Mouse (Mus musculus) T-helper 2 cell (primary cell): ENCODE data around the gene Mettl8.

ENCODE experiments used
- in situ Hi-C: fragments of 300-600 bp; cut with MboI, MseI; formaldehyde crosslinking; loops from one replicate; pipeline ENCODE4 v1.15.1; 2025; ENCODE audit warnings: high pct_unique_total_duplicates

Gene Mettl8

GRCm38 (mm10) chr2:70989201-70990191 lies 65.9 kb downstream of the Mettl8 start:
- in situ Hi-C loops = no loop called here

DNA sequence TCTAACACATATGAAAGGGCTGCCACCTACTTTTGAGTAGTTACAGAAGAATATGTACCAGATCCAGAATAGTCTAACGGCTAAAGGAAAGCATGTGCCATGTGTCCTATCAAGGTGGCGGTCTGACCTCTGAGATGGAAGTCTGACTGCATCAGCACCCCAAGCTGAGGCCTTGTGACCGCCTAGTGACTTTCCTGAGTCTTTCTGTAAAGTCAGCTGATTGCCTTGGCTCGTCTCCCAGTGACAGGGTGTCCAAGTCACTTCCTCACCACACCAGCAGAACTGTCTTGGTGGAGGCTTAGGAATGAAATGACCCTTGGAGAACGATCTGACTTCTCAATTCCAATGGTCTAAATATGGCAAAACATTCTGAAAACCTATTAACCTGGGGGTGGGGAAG lies 77.1 kb downstream of the Mettl8 start:
- in situ Hi-C loops = no loop called here

DNA sequence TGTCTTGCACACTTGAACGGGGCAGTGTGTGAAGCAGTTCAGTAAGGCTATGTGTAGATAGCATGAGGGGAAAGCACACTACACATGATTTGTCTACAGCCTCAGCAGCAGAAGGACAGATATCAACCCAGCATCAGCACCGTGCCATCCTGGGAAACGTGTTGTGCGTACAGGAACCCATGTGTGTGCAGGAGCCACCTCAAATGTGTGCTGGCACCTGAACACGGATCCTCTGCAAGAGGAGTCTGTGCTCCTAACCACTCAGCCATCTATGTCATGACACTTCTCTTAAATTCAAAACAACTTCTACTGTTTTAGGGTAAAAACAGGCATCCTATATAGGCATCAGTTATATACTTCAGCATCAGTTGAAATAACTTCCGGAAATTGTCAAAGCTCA lies 80.6 kb downstream of the Mettl8 start:
- in situ Hi-C loops = no loop called here

DNA sequence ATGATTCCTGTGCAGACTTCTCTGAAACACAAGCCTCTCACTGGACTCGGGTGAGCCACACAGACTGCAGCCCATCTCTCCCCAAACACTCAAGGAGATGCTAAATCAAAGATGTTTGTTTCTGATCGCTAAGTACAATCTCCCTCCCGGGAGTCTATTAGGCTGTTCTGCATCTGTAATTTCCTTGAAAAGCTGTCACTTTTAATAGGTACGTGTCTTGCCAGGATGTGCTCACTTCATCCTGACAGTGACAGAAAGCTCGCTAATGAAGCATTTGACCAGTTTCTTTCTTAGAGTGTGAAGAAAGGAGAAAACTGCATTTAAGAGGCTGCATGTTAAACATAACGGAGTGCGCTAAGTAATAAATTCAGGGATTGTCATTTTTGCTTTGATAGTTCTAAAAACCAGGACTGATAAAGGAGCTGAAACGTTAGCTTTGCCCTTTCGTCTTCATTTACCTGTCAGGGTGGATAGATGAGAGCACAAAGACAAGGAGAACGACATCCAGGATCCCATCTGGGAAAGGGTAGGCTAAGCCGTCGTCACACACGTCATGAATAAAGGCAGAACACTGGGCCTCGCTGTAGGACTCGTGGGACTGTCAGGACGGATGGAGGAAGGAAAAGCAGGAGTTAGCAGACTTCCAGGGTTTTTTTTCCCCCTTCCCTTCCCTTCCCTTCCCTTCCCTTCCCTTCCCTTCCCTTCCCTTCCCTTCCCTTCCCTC lies 82.4 kb downstream of the Mettl8 start:
- in situ Hi-C loops = no loop called here

- in situ Hi-C loops = no loop called here
These were observed 85.1 kb downstream of the Mettl8 start for GRCm38 (mm10) chr2:70970158-70970741.

DNA sequence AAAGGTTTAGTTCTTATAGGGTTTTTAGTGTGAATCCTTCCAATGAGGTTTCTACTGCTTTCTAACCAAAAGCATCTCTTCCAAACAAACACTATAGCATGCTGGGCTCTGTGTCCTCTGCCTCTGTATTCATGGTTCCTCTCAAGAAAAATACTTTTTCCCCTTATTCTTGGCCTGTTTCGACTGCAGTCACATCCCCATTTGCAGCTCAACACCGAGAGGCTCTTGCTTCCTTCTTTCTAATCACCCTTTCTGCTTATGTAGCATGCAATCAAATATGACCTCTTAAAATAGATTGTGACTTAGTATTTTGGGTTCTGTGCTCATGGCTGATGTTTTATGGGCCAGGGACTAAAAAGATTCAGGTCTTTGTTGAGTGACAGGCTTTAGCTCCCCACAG lies 87.1 kb downstream of the Mettl8 start:
- in situ Hi-C loops = no loop called here

DNA sequence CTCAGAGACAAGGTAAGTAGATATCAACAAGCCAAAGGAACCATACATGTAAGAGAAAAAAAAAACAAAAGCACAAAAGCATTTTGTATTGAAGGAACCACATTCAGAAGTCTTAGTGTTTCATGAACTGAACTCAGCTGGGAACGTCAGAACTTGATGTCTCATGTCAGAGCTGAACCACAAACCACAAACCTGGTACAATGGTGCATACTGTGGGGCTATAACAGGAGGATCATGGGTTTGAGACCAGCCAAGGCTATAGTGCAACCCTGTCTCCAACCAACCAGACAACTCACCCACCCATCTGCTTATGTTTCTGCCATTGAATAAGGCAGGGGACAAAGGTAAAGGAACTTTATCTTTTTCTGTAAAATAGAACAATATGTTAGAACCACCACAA lies 88.2 kb downstream of the Mettl8 start:
- in situ Hi-C loops = no loop called here

- in situ Hi-C loops = no loop called here
These were observed 90.6 kb downstream of the Mettl8 start for GRCm38 (mm10) chr2:70964809-70965208.

GRCm38 (mm10) chr2:70962921-70963320 lies 92.5 kb downstream of the Mettl8 start:
- in situ Hi-C loops = no loop called here

DNA sequence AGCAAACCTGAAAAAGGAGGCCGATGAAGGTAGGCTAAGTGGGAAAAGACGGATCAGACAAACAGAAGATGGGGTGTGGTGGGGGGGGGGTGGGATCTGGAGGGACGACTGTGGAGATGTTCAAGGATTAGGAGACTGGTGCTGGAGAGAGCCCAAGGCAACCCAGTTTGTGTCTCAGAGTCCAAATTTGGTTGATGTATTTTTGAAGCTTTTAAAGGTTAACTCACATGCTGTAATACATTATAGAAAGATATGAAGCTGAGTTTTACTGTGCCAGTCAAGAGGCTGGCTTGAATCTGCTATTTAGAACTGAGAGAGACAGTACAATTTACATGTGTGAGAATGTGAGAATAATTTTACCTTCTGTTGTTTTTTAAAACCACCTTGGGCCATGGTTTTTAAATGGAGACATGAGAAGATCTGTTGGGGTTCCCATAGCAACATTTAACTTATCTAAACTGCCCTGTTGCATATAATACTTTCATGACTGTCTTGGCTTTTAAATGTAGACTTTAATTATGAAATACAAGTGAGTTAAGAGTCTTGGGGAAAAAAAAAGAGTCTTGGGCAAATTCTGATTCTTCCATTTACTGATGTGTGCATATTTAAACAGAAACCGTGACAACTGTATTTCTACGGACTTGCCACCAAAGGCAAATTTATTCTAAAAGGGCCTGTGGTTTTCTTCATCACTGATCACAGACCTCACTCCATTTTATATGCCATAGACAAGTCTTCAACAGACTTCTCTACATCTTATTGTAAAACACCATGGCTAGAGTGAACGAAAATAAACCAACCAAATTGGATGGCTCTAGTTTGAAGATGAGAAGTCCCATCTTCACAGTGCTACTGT lies 94.1 kb downstream of the Mettl8 start:
- in situ Hi-C loops = no loop called here

DNA sequence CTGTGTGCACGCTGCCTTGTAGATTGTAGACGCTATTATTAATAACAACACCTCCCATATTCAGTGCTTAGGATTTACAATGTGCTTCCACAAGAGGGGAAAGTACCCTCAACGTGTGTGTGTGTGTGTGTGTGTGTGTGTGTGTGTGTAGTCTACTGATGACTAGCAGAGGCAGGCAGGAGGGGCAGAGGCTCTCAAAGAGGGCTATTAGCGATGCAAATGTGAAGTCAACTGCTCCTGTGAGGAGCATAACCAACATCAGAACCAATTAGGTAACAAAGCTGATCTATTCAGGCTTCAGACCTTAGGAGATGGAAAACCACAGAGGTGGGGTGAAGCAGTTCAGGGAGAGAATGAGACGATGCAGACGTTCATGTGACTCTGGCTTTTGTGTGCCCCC lies 95.3 kb downstream of the Mettl8 start:
- in situ Hi-C loops = no loop called here

DNA sequence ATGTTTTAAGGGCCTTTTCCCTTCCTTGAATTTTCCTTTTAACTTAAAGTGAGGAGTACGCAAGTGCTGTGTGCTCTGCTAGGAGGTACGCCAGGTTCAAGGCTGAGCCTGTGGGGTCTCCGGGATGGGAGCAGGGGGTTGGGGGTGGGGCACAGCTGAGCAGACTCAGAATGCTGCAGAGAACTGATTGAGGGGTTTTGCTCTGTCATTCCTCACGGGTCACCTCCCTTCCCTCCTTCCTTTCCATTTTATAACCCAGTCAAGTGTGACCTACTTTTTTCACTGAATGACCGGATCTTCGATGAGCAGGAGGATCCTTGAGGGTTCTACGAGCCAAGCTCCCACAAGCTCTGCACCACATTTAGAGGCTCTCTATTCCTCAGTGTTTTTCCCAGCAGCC lies 96.0 kb downstream of the Mettl8 start:
- in situ Hi-C loops = no loop called here

- in situ Hi-C loops = no loop called here
These were observed 96.8 kb downstream of the Mettl8 start for GRCm38 (mm10) chr2:70958536-70958935.

GRCm38 (mm10) chr2:70953616-70954015 lies 101.8 kb downstream of the Mettl8 start:
- in situ Hi-C loops = no loop called here

DNA sequence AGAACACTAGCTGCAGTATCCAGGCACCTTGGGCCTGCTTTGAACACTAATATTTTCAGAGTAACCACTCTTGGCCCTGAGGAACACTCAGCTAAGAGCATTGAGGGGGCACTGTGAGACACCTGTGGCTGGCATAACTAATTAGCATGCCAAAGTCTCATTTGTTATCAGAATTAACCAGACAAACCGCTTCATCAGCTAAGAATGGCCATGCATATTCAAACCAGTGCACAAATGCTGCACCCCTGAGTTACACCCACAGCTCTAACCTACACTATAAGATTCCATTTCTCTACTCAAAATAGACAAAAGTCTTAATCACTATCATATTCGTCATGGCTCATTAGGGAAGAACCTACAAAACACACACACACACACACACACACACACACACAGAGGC lies 103.4 kb downstream of the Mettl8 start:
- in situ Hi-C loops = no loop called here

DNA sequence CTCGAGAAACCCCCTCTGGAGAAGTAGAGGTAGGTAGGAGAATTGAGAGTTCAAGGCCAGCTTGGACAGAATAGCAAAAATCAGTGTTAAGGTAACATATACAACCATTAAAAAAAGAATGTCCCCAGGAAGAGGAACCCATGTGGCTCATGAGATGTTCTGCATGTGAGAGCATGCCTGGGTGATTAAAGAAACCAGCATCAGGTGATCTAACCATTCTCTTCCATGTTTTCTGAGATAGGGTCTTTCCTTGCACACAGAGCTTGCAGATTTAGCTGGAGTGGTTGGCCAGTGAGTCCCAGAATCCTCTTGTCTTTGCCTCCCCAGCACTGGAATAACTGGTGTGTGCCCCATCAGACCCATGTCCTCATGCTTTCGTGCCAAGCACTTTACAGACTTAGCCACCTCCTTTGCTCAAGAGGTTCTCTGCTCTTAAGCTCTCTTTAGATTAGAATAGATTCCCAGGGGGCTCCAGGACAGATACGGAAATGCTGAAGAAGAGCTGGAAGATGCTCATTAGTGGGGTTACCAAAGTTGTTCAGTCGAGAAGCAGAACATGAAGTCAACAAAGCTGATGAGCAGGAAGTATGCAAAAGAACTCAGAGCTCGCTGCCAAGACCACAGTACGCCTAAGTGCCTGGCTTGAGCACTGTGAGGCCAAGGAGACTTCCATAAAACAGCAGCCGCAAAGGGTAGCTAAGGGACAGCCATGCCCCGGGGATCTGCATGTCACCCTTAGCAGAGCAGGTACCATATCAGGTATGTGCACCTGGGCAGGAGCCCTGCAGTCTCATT lies 110.7 kb downstream of the Mettl8 start:
- in situ Hi-C loops = no loop called here

- in situ Hi-C loops = no loop called here
These were observed 114.6 kb downstream of the Mettl8 start for GRCm38 (mm10) chr2:70940826-70941225.

- in situ Hi-C loops = no loop called here
These were observed 116.4 kb downstream of the Mettl8 start for GRCm38 (mm10) chr2:70938844-70939494.

DNA sequence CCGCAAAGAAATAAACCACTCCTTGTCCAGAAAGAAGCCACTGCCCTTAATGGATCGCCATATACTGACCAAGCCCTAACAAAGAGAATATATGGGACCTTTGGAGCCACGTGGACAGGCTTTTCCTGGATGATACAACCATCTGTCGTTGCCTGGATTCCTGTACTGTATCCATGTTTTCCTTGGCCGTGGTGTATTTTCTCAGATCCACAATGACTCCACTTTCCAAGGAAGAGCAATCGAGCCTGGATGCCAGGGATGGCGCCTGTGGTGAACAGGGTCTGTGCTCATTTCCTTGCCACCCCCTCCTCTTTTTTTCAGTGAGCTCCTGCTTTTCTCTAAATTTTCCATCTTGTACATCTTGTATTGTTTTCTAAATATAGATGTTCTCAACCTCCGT lies 120.6 kb downstream of the Mettl8 start:
- in situ Hi-C loops = no loop called here

GRCm38 (mm10) chr2:70933516-70933915 lies 121.9 kb downstream of the Mettl8 start:
- in situ Hi-C loops = no loop called here
